Mouse (Mus musculus) limb, embryonic 14.5 days (tissue): ENCODE results near the gene Celf6. TPM values are rescaled to one million over a fixed set of nuclear protein-coding genes. Genes with fewer than 3 reads are reported as not detected.

ENCODE experiments used
- ATAC-seq: fragments of 200-750 bp; cut with Nextera tagmentation; 2 replicates; pipeline ENCODE4 v1.8.0; 2017; ENCODE audit warnings: low read depth, moderate number of reproducible peaks, moderate TSS enrichment; ENCODE audit not compliant: low FRiP score
- DNase-seq: peaks from one replicate; pipeline ENCODE4 v3.0.0-alpha.2; 2015; ENCODE audit warnings: low spot score
- H3K27ac ChIP-seq: fragments of 300-500 bp; sonication (generic); replicated peaks from 2 replicates; pipeline ENCODE4 v1.5.1; 2014; ENCODE audit warnings: low read depth, mild to moderate bottlenecking, low read length, moderate library complexity, mixed read lengths
- H3K27me3 ChIP-seq: fragments of 300-500 bp; sonication (generic); 2 replicates; pipeline ENCODE4 v1.6.1; 2014; ENCODE audit warnings: low read length, mixed read lengths; ENCODE audit not compliant: control insufficient read depth, insufficient read depth
- H3K36me3 ChIP-seq: fragments of 300-500 bp; sonication (generic); 2 replicates; pipeline ENCODE4 v1.6.1; 2014; ENCODE audit warnings: mild to moderate bottlenecking, low read length, moderate library complexity, mixed read lengths; ENCODE audit not compliant: control insufficient read depth, insufficient read depth
- H3K4me1 ChIP-seq: fragments of 300-500 bp; sonication (generic); 2 replicates; pipeline ENCODE4 v1.6.1; 2014; ENCODE audit warnings: antibody characterized with exemption, low read length, mixed read lengths; ENCODE audit not compliant: control insufficient read depth, insufficient read depth
- H3K4me2 ChIP-seq: fragments of 300-500 bp; sonication (generic); replicated peaks from 2 replicates; pipeline ENCODE4 v1.6.1; 2014; ENCODE audit warnings: low read depth, mild to moderate bottlenecking, low read length, moderate library complexity; ENCODE audit not compliant: severe bottlenecking
- H3K4me3 ChIP-seq: fragments of 300-500 bp; sonication (generic); replicated peaks from 2 replicates; pipeline ENCODE4 v1.5.1; 2014; ENCODE audit warnings: low read length
- H3K9ac ChIP-seq: fragments of 300-500 bp; sonication (generic); 2 replicates; pipeline ENCODE4 v1.6.1; 2014; ENCODE audit warnings: mild to moderate bottlenecking, low read depth, low read length, moderate library complexity; ENCODE audit not compliant: severe bottlenecking
- H3K9me3 ChIP-seq: fragments of 300-500 bp; sonication (generic); 2 replicates; pipeline ENCODE4 v1.6.1; 2016; ENCODE audit warnings: low read length; ENCODE audit not compliant: control insufficient read depth
- POLR2A ChIP-seq: fragments of 200-500 bp; IDR thresholded peaks from 2 replicates; pipeline ENCODE4 v1.8.0; 2012; ENCODE audit warnings: inconsistent platforms, mild to moderate bottlenecking, moderate library complexity, borderline replicate concordance; ENCODE audit not compliant: insufficient read depth, insufficient read length; ENCODE audit errors: extremely low read depth
- WGBS: fragments of 180-500 bp; shearing (Covaris S2); extraction: QIAGEN DNeasy Blood & Tissue Kit; methylation state at CpG from one replicate; pipeline ENCODE4 v1.1.7; 2014; 5-methylcytosine and 5-hydroxymethylcytosine counted together
- polyA plus RNA-seq, 2 experiments: library from polyadenylated mRNA; depleted of rRNA in 1 of 2; stranded (reverse) in 1 of 2; unstranded in 1 of 2; fragments of >200 nt; fragmentation: Nextera tagmentation in 1 of 2; extraction: Ambion mirVana in 1 of 2; gene quantifications; 2 replicates each; pipeline versions ENCODE4 v1.2.1 to v1.2.3; 2012 to 2014

Gene Celf6
- polyA plus RNA-seq, 2 experiments = 0.16 TPM; not detected in 1

DNA sequence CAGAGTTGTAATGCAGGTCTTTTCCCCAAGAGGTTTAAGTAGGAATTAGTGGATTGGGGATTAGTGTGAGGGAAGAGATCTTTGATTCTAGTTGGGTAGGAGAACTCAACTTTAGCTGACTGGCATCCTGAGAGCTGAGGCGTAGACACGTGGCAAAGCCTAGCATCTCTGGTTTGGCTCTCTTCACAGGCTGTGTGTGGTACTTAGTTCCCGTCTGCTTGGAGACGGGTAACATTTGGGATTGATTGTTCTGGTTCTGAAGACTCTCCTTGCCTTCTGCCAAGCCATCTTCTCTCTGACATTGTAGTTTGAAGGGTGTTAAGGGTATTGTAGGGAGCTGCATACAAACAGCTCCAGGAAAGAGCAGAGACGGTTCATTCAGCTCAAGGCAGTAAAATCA lies 25.1 kb upstream of the Celf6 start:
- Histone ChIP-seq H3K9ac (no peak overlapping the region), H3K9me3 (no peaks in the 10 kb centered on the region), H3K4me1 (no peaks in the 10 kb centered on the region), H3K36me3 (peaks cover 24% of the 10 kb centered on the region), H3K4me2 (no peak overlapping the region), H3K27ac (no peak overlapping the region), H3K4me3 (no peak overlapping the region), H3K27me3 (no peaks in the 10 kb centered on the region)
- 87% methylated on average over 5 of the region's 5 CpGs for WGBS
- no peak for TF ChIP-seq POLR2A
- no peak for DNase-seq
- no peak for ATAC-seq

DNA sequence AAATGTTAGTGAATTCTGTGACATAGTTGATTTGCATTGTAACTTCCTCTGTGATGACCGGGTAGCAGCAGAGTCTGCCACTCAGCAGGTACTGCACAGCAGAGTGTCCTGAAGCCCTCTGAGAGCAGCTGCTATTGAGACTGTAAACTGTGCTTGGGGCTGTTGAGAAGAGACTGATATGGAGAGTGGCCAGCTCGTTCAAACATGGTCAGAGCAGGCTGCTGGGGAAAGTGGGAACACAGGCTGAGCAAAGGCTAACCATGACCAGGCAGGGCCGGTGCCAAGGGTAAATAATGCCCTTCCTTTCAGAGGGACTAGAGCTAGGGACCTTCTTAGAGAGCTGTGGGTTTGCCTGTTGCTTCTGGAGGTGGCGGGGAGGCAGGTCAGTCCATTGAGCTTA lies 24.0 kb upstream of the Celf6 start:
- TF ChIP-seq POLR2A = no peak
- ATAC-seq (no peak), DNase-seq (no peak)
- Histone ChIP-seq H3K27me3 (no peaks in the 10 kb centered on the region), H3K9ac (no peak overlapping the region), H3K4me2 (no peak overlapping the region), H3K4me3 (no peak overlapping the region), H3K4me1 (no peaks in the 10 kb centered on the region), H3K27ac (no peak overlapping the region), H3K9me3 (no peaks in the 10 kb centered on the region), H3K36me3 (peaks cover 34% of the 10 kb centered on the region)
- WGBS = 85% methylated on average over 4 of the region's 4 CpGs

DNA sequence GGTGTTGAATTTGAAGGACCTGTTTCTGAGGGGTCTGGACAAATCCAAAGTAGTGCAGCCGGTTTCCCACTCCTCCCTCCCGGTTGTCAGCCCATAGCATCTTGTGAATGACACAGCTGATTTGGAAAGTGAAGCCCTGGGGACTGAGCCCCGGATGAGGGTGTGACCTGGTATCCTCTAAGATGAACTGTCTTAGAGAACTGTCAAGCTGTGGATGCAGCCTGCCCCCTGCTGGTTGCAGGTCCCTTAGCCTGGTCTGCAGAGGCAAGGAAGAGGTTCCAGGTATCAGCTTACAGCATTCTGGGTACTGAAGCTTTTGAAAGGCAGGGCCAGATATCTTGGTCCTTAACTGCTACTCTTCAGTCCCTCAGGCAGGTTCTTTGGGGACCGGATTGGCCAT lies 12.1 kb upstream of the Celf6 start:
- H3K4me3 ChIP-seq = no peak overlapping the region
- no peak for TF ChIP-seq POLR2A
- H3K27ac ChIP-seq = no peak overlapping the region
- H3K36me3 ChIP-seq = peaks cover 48% of the 10 kb centered on the region
- peak; percentile 60 for DNase-seq
- 34% methylated on average over 4 of the region's 4 CpGs for WGBS
- no peaks in the 10 kb centered on the region for H3K4me1 ChIP-seq
- H3K27me3 ChIP-seq = no peaks in the 10 kb centered on the region
- H3K9me3 ChIP-seq = no peaks in the 10 kb centered on the region
- 0 out of 2 replicates have a peak, but pooled peaks have one; percentile 6 for ATAC-seq
- H3K4me2 ChIP-seq = no peak overlapping the region
- H3K9ac ChIP-seq = no peak overlapping the region

DNA sequence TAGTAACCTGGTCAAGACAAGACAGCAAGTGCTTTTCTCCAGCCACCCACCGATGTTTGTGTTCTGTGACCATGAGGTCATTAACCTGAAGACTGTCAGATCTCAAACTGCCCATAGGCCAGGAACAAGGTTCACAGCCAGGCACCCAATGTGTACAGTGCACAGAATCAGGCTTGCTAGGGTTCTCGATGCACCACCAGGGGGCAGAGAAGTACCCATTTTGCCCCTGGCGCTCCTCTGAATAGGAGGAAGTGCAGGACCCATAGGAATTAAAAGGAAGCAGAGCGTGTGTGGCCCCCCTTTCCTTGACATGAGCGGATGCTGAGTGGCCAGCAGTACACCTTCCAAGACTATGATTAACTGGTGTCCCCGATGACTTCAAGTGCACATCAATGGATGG lies 10.6 kb upstream of the Celf6 start:
- no peak overlapping the region for H3K27ac ChIP-seq
- no peak overlapping the region for H3K9ac ChIP-seq
- peaks cover 33% of the 10 kb centered on the region for H3K36me3 ChIP-seq
- 37% methylated on average over 6 of the region's 6 CpGs for WGBS
- H3K27me3 ChIP-seq = no peaks in the 10 kb centered on the region
- no peak for TF ChIP-seq POLR2A
- no peak overlapping the region for H3K4me3 ChIP-seq
- H3K9me3 ChIP-seq = no peaks in the 10 kb centered on the region
- H3K4me2 ChIP-seq = no peak overlapping the region
- ATAC-seq (peak; percentile 64; the same call in 1 of the 2 replicates), DNase-seq (peak; percentile 57)
- H3K4me1 ChIP-seq = no peaks in the 10 kb centered on the region

DNA sequence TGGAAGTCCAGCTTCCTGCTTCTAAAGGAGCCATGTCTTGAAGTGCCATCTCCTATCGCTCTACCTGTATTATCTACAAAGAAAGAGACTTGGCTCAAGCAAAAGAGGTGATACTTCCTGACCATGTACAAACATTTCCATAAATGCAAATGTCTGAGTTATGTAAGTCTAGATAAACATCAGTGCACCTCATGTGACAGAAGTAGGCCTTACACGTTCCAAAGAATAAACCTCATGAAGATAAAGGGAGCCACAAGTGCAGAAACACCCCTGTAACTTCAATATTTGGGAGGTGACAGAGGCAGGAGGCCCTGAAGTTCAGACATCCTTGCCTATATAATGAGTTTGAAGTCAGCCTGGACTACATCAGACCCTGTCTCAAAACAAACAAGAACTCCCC lies 5.9 kb upstream of the Celf6 start:
- Histone ChIP-seq H3K9ac (no peak overlapping the region), H3K36me3 (no peaks in the 10 kb centered on the region), H3K9me3 (no peaks in the 10 kb centered on the region), H3K4me2 (no peak overlapping the region), H3K27ac (no peak overlapping the region), H3K27me3 (no peaks in the 10 kb centered on the region), H3K4me1 (no peaks in the 10 kb centered on the region), H3K4me3 (no peak overlapping the region)
- ATAC-seq (no peak), DNase-seq (no peak)
- 81% methylated on average over 2 of the region's 2 CpGs for WGBS
- TF ChIP-seq POLR2A = no peak

DNA sequence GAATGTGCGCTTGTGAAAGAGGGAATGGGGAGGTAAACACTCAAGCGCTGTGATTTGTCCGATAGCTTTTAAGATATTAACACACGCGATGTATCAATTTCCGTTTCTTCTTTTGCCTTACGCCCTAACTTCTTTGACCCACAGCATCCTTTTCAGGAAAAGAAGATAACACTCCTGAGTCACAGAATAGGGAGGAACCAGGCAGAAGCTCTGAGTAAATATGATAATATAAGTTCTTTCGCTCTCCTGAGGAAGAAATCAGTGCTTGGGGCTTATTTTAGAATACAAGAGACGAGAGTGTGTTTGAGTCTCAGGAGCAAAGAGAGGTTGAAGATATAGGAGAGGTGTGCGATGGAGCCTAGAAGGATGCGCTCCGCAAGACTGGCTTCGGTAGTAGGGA lies 316 bp upstream of the Celf6 start:
- Histone ChIP-seq H3K4me2 (peak overlapping the region; percentile 76), H3K4me1 (peaks cover 7% of the 10 kb centered on the region; the same call in 1 of the 2 replicates), H3K9ac (no peak overlapping the region), H3K9me3 (no peaks in the 10 kb centered on the region), H3K27ac (no peak overlapping the region), H3K27me3 (no peaks in the 10 kb centered on the region), H3K36me3 (no peaks in the 10 kb centered on the region), H3K4me3 (peak overlapping the region; percentile 44)
- WGBS = 17% methylated on average over 13 of the region's 13 CpGs
- TF ChIP-seq POLR2A = no peak
- DNase-seq (no peak), ATAC-seq (no peak)
